Mouse (Mus musculus) limb, embryonic 14.5 days (tissue): ENCODE results near the gene Tm4sf20. TPM values are rescaled to one million over a fixed set of nuclear protein-coding genes. Genes with fewer than 3 reads are reported as not detected.

Experiments
- ATAC-seq: fragments of 200-750 bp; cut with Nextera tagmentation; 2 replicates; pipeline ENCODE4 v1.8.0; 2017; ENCODE audit warnings: low read depth, moderate number of reproducible peaks, moderate TSS enrichment; ENCODE audit not compliant: low FRiP score
- DNase-seq: peaks from one replicate; pipeline ENCODE4 v3.0.0-alpha.2; 2015; ENCODE audit warnings: low spot score
- H3K27ac ChIP-seq: fragments of 300-500 bp; sonication (generic); replicated peaks from 2 replicates; pipeline ENCODE4 v1.5.1; 2014; ENCODE audit warnings: low read depth, mild to moderate bottlenecking, low read length, moderate library complexity, mixed read lengths
- H3K27me3 ChIP-seq: fragments of 300-500 bp; sonication (generic); 2 replicates; pipeline ENCODE4 v1.6.1; 2014; ENCODE audit warnings: low read length, mixed read lengths; ENCODE audit not compliant: control insufficient read depth, insufficient read depth
- H3K36me3 ChIP-seq: fragments of 300-500 bp; sonication (generic); 2 replicates; pipeline ENCODE4 v1.6.1; 2014; ENCODE audit warnings: mild to moderate bottlenecking, low read length, moderate library complexity, mixed read lengths; ENCODE audit not compliant: control insufficient read depth, insufficient read depth
- H3K4me1 ChIP-seq: fragments of 300-500 bp; sonication (generic); 2 replicates; pipeline ENCODE4 v1.6.1; 2014; ENCODE audit warnings: antibody characterized with exemption, low read length, mixed read lengths; ENCODE audit not compliant: control insufficient read depth, insufficient read depth
- H3K4me2 ChIP-seq: fragments of 300-500 bp; sonication (generic); replicated peaks from 2 replicates; pipeline ENCODE4 v1.6.1; 2014; ENCODE audit warnings: low read depth, mild to moderate bottlenecking, low read length, moderate library complexity; ENCODE audit not compliant: severe bottlenecking
- H3K4me3 ChIP-seq: fragments of 300-500 bp; sonication (generic); replicated peaks from 2 replicates; pipeline ENCODE4 v1.5.1; 2014; ENCODE audit warnings: low read length
- H3K9ac ChIP-seq: fragments of 300-500 bp; sonication (generic); 2 replicates; pipeline ENCODE4 v1.6.1; 2014; ENCODE audit warnings: mild to moderate bottlenecking, low read depth, low read length, moderate library complexity; ENCODE audit not compliant: severe bottlenecking
- H3K9me3 ChIP-seq: fragments of 300-500 bp; sonication (generic); 2 replicates; pipeline ENCODE4 v1.6.1; 2016; ENCODE audit warnings: low read length; ENCODE audit not compliant: control insufficient read depth
- POLR2A ChIP-seq: fragments of 200-500 bp; IDR thresholded peaks from 2 replicates; pipeline ENCODE4 v1.8.0; 2012; ENCODE audit warnings: inconsistent platforms, mild to moderate bottlenecking, moderate library complexity, borderline replicate concordance; ENCODE audit not compliant: insufficient read depth, insufficient read length; ENCODE audit errors: extremely low read depth
- WGBS: fragments of 180-500 bp; shearing (Covaris S2); extraction: QIAGEN DNeasy Blood & Tissue Kit; methylation state at CpG from one replicate; pipeline ENCODE4 v1.1.7; 2014; 5-methylcytosine and 5-hydroxymethylcytosine counted together
- polyA plus RNA-seq, 2 experiments: library from polyadenylated mRNA; depleted of rRNA in 1 of 2; stranded (reverse) in 1 of 2; unstranded in 1 of 2; fragments of >200 nt; fragmentation: Nextera tagmentation in 1 of 2; extraction: Ambion mirVana in 1 of 2; gene quantifications; 2 replicates each; pipeline versions ENCODE4 v1.2.1 to v1.2.3; 2012 to 2014

Gene Tm4sf20
- polyA plus RNA-seq, 2 experiments, result not detected

DNA sequence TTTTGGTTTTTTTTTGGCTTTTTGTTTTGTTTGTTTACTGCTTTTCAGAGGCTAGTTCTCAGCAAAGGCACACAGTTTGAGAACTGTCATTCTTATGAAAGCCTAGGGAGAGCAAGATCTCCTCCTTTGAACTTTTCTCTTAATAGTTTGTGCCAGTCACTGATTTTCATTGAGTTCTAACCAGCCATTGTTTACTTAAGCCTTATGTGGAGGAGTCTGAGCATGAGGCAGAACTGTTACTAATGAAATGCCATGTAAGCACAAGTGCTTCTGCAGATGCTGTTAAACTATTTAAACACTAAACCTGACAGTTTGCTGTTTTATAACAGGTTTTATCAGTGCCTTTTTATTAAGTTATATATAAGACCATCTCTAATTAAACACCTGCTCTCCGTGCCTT, 30.2 kb downstream of the Tm4sf20 start:
- Histone ChIP-seq H3K4me3 (no peak overlapping the region), H3K9me3 (no peaks in the 10 kb centered on the region), H3K27me3 (no peaks in the 10 kb centered on the region), H3K9ac (no peak overlapping the region), H3K4me1 (no peaks in the 10 kb centered on the region), H3K36me3 (peaks cover 63% of the 10 kb centered on the region), H3K4me2 (no peak overlapping the region), H3K27ac (no peak overlapping the region)
- DNase-seq, result no peak
- WGBS, result 78% methylated on average over 1 of the region's 1 CpGs
- TF ChIP-seq POLR2A, result no peak
- no peak for ATAC-seq

DNA sequence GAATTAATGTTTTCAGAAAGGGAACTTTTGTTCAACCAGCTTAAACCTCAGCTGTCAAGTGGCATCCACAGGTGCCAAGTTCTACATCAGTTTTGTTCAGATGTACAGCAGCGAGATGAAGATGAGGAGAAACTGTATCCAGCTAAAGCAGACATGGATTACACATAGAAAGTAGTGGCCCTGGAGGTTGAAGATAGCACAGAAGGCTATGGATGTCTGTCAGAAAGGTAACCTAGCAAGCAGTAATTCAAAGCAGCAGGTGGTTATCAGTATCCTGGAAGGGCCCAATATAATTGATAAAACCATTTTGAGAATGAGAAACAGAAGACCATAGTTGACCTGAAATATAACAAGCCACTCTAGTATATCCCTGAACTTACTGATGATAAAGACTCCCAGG, 34.9 kb downstream of the Tm4sf20 start:
- Histone ChIP-seq H3K4me3 (no peak overlapping the region), H3K4me2 (no peak overlapping the region), H3K27ac (no peak overlapping the region), H3K27me3 (no peaks in the 10 kb centered on the region), H3K9me3 (no peaks in the 10 kb centered on the region), H3K4me1 (no peaks in the 10 kb centered on the region), H3K9ac (no peak overlapping the region), H3K36me3 (peaks cover 81% of the 10 kb centered on the region)
- no peak for TF ChIP-seq POLR2A
- DNase-seq (no peak), ATAC-seq (no peak)
- 97% methylated on average over 1 of the region's 1 CpGs for WGBS

GRCm38 (mm10) chr1:82726482-82726881, 41.8 kb downstream of the Tm4sf20 start:
- 93% methylated on average over 5 of the region's 5 CpGs for WGBS

GRCm38 (mm10) chr1:82725875-82726185, 42.4 kb downstream of the Tm4sf20 start:
- Histone ChIP-seq H3K9me3 (no peaks in the 10 kb centered on the region), H3K27me3 (no peaks in the 10 kb centered on the region), H3K27ac (no peak overlapping the region), H3K4me1 (peaks cover 11% of the 10 kb centered on the region), H3K4me2 (peak overlapping the region; percentile 71), H3K4me3 (peak overlapping the region; percentile 76), H3K36me3 (peaks cover 29% of the 10 kb centered on the region), H3K9ac (peak overlapping the region; percentile 95)
- ATAC-seq, result no peak
- WGBS, result 52% methylated on average over 4 of the region's 4 CpGs
- no peak for TF ChIP-seq POLR2A
- no peak for DNase-seq

More at GRCm38 (mm10) chr1:82726482-82726881, 41.8 kb downstream of the Tm4sf20 start:
- Histone ChIP-seq H3K4me2 (peak overlapping the region; percentile 71; the same call in 1 of the 2 replicates), H3K4me3 (no peak overlapping the region), H3K27me3 (no peaks in the 10 kb centered on the region), H3K9me3 (no peaks in the 10 kb centered on the region), H3K9ac (no peak overlapping the region), H3K36me3 (peaks cover 36% of the 10 kb centered on the region), H3K4me1 (peaks cover 11% of the 10 kb centered on the region), H3K27ac (no peak overlapping the region)
- no peak for ATAC-seq
- no peak for TF ChIP-seq POLR2A
- DNase-seq, result no peak

DNA sequence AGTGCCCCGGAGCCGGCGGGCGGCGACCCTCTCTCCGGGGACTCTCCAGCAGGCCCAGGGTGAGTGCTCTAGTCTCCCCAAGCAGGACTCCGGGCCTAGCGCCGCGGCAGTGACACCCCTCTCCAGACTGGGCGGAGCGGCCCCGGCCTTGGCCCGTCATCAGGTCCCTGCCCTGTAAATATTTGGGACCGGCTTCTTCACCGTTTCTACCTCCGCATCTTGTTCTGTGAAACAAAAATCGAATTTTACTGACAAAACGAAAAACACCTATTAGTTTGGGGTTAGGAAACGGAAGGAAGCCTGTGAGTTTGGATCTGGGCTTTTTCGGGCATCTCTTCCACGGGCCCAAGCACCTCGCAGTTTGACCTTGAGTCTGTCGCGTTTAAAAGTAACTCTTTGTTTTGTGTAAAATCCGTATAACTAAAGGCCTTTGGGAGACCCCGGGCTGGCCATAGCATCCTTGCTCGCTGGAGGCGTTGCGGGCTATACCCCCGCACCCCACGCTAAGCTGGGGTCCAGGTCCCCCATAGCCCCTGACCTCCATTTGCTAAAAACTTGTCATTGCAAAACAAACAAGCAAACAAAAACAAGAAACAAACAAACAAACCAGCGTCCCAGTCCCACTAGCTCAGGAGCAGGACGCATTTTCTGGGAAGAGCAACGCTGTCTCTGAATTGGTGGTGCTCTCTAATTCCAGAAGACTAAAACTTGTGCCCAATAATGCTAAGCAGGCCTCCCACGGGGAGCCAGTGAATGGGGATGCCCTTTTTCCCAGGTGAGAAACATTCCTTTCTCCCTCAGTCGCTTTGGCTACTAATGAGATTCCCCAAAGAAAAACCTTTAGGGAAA, 43.0 kb downstream of the Tm4sf20 start:
- H3K9ac ChIP-seq, result peak overlapping the region; percentile 95
- ATAC-seq (peak; percentile 94), DNase-seq (peak; percentile 63)
- no peaks in the 10 kb centered on the region for H3K27me3 ChIP-seq
- H3K36me3 ChIP-seq, result peaks cover 24% of the 10 kb centered on the region
- H3K4me1 ChIP-seq, result peaks cover 11% of the 10 kb centered on the region
- under 1% methylated on average over 37 of the region's 37 CpGs for WGBS
- H3K9me3 ChIP-seq, result no peaks in the 10 kb centered on the region
- peak overlapping the region; percentile 76 for H3K4me3 ChIP-seq
- peak overlapping the region; percentile 71 for H3K4me2 ChIP-seq
- no peak for TF ChIP-seq POLR2A
- H3K27ac ChIP-seq, result peak overlapping the region; percentile 71
